Comparison of ENCODE assay signal across 23 mouse cellular contexts in the genomic region with DNA sequence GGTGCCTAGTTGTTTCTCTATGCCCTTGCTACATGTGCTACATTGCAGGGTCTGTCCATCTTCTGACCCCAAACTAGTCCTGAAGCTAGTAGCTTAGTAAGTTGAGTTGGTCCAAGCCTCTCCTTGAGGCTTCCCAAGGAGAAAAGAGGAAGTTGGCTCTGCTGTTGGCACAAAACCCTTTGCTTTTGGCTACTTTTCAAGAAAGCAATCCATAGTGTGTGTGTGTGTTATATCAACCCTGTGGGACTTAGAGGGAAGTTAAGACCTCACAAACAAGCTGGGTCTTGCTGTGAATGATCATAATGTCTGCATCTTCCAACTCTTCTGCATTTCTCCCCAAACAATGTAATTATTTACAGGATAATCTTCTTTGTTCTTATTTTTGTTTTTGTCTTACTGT. TPM values are rescaled to one million over a fixed set of nuclear protein-coding genes. Genes with fewer than 3 reads are reported as not detected.
DNase-seq lines count a peak whose midpoint lies in the region; ATAC-seq and TF ChIP-seq lines count a peak whose summit lies in the region.
"Had no signal": no experiment of that assay in that cellular context is flagged by ENCODE, and none has a peak within 500 bp of the region (broad histone marks: within the 10 kb centered on the region; RNA-seq: fewer than 3 reads in every experiment).

No protein-coding gene starts in this region.

- intact Hi-C loops in gastrocnemius, postnatal 36 days (cut with DNase I): no loop called here

- peak; percentile 65 to 68; a peak in 2 of 4 replicates for ATAC-seq in hematopoietic stem cell, adult 5-6 weeks (replicated peaks in 1 of 2; ENCODE audit: insufficient read depth in 1 of 2, low FRiP score in 2 of 2, low TSS enrichment in 1 of 2, low read depth in 1 of 2, poor library complexity in 2 of 2, severe bottlenecking in 2 of 2)
- no peak for ATAC-seq in intestine, postnatal 0 days
- ATAC-seq: activated CD4-positive, CD25-positive, alpha-beta regulatory T cell, adult 4 months; CD4-positive, CD25-positive, alpha-beta regulatory T cell, adult 4 months; forebrain, embryonic 16.5 days; intestine, embryonic 16.5 days; Patski had no signal

- no peak overlapping the region for H3K9ac ChIP-seq in intestine, postnatal 0 days (ENCODE audit: low read depth, low read length)
- H3K9ac ChIP-seq: embryonic facial prominence, embryonic 13.5 days; forebrain, embryonic 12.5 days; heart, embryonic 13.5 days; hindbrain, embryonic 15.5 days had no signal

- no peaks in the 10 kb centered on the region for H3K27me3 ChIP-seq in intestine, postnatal 0 days (replicated peaks; ENCODE audit: control insufficient read depth, insufficient read depth, low read length)
- H3K27me3 ChIP-seq: embryonic facial prominence, embryonic 13.5 days; forebrain, embryonic 12.5 days; heart, embryonic 13.5 days; hindbrain, embryonic 15.5 days; Patski had no signal

- H3K4me2 ChIP-seq in intestine, postnatal 0 days (replicated peaks; ENCODE audit: low read depth): no peak overlapping the region
- H3K4me2 ChIP-seq: embryonic facial prominence, embryonic 13.5 days; forebrain, embryonic 12.5 days; heart, embryonic 13.5 days; hindbrain, embryonic 15.5 days had no signal

- no peak for TF ChIP-seq CTCF in intestine, postnatal 0 days (IDR thresholded peaks at IDR 0.05; ENCODE audit: low read depth)

- no peaks in the 10 kb centered on the region for H3K9me3 ChIP-seq in intestine, postnatal 0 days (ENCODE audit: control insufficient read depth)
- H3K9me3 ChIP-seq: embryonic facial prominence, embryonic 13.5 days; forebrain, embryonic 12.5 days; G1E; hindbrain, embryonic 15.5 days had no signal

- no peaks in the 10 kb centered on the region for H3K36me3 ChIP-seq in intestine, postnatal 0 days (ENCODE audit: control insufficient read depth, insufficient read depth)
- H3K36me3 ChIP-seq: embryonic facial prominence, embryonic 13.5 days; forebrain, embryonic 12.5 days; G1E; heart, embryonic 13.5 days; hindbrain, embryonic 15.5 days had no signal

- no peak overlapping the region for H3K4me3 ChIP-seq in intestine, postnatal 0 days (ENCODE audit: low read depth, low read length)
- H3K4me3 ChIP-seq: embryonic facial prominence, embryonic 13.5 days; forebrain, embryonic 12.5 days; heart, embryonic 13.5 days; hindbrain, embryonic 15.5 days had no signal

- H3K27ac ChIP-seq in intestine, postnatal 0 days (ENCODE audit: low read depth, low read length): no peak overlapping the region
- H3K27ac ChIP-seq: embryonic facial prominence, embryonic 13.5 days; forebrain, embryonic 12.5 days; heart, embryonic 13.5 days; hindbrain, embryonic 15.5 days had no signal

- DNase-seq in 416B (ENCODE audit: low read depth) (peak; percentile 56), adipocyte (ENCODE audit: low spot score) (peak; percentile 14)
- no peak for DNase-seq in cerebellum, adult 8-10 months
- DNase-seq in gastrocnemius, postnatal 36 days: no peak
- DNase-seq: adrenal gland, adult 2 months; adrenal gland, postnatal 25 days; B cell, adult 2 months; cerebellum, adult 9-10 months; cerebellum, postnatal 25 days; gastrocnemius, postnatal 10 days; heart, postnatal 36 days had no signal

- H3K4me1 ChIP-seq in intestine, postnatal 0 days (replicated peaks; ENCODE audit: control insufficient read depth, insufficient read depth, low read length): no peaks in the 10 kb centered on the region
- H3K4me1 ChIP-seq: embryonic facial prominence, embryonic 13.5 days; forebrain, embryonic 12.5 days; hindbrain, embryonic 15.5 days had no signal

RNA-seq across cellular contexts. Expression of a gene that starts 16.8 kb away (rescaled TPM):
- 19.2 and 31.2 TPM in 2 replicates for total RNA-seq in hematopoietic stem cell, adult 5-6 weeks (2017)
- 6.8 and 8.0 TPM in 2 replicates for polyA plus RNA-seq in intestine, postnatal 0 days (2015; fragmentation: Nextera tagmentation; extraction: Ambion mirVana)
- 10 to 100 TPM in 1 of 2 experiments, 1 to 10 TPM in 1; 8.9 to 12.9 TPM for total RNA-seq in gastrocnemius, postnatal 36 days (2021)
- polyA plus RNA-seq: G1E had no signal

RNA-seq across cellular contexts. Expression of a gene that starts 16.9 kb away (rescaled TPM):
- total RNA-seq in hematopoietic stem cell, adult 5-6 weeks (2017): 5.7 and 10.9 TPM in 2 replicates
- polyA plus RNA-seq in intestine, postnatal 0 days (2015; fragmentation: Nextera tagmentation; extraction: Ambion mirVana): 10.4 and 11.2 TPM in 2 replicates
- total RNA-seq in gastrocnemius, postnatal 36 days (2021): 1 to 10 TPM; 1.7 to 2.3 TPM

RNA-seq across cellular contexts. Expression of a gene that starts 40.7 kb away (rescaled TPM):
- 35.6 and 39.1 TPM in 2 replicates for total RNA-seq in hematopoietic stem cell, adult 5-6 weeks (2017)
- 204 and 226 TPM in 2 replicates for polyA plus RNA-seq in intestine, postnatal 0 days (2015; fragmentation: Nextera tagmentation; extraction: Ambion mirVana)
- 1 to 10 TPM; 3.8 to 5.0 TPM for total RNA-seq in gastrocnemius, postnatal 36 days (2021)

Comparison
In these comparisons a context has a peak if more than half of its experiments do, and no peak if none do; other contexts are left out.
1. DNase-seq: peak in 416B (single experiment) and adipocyte (single experiment); none in cerebellum, adult 8-10 months (single experiment) and gastrocnemius, postnatal 36 days (0 of 2).